Mouse (Mus musculus) c-Kit-positive CD71-positive TER-119-positive erythroid progenitor cells, embryonic 14.5 days (primary cell): Measurements from ENCODE around the gene Spns3.

ENCODE experiments used
- DNase-seq: peaks from one replicate; pipeline ENCODE4 v3.0.0-alpha.2; 2013; ENCODE audit warnings: low spot score

The Spns3 gene

DNA sequence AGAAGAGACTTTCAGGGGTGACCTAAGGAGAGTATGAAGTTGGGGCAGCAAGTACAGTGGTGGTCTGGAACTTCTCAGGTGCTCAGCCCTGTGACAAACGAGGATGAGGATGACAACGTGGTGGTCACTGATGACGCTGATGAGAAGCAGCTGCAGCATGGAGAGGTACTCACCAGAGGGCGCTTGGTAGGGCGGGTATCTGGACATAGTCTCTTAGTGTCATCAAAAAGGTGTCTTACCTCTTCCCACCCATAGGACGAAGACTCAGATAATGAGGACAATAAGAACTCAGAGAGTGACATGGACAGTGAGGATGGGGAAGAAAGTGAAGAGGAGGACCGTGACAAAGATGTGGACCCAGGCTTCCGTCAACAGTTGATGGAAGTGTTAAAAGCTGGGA, 102.8 kb downstream of the Spns3 start:
- DNase-seq = no peak

DNA sequence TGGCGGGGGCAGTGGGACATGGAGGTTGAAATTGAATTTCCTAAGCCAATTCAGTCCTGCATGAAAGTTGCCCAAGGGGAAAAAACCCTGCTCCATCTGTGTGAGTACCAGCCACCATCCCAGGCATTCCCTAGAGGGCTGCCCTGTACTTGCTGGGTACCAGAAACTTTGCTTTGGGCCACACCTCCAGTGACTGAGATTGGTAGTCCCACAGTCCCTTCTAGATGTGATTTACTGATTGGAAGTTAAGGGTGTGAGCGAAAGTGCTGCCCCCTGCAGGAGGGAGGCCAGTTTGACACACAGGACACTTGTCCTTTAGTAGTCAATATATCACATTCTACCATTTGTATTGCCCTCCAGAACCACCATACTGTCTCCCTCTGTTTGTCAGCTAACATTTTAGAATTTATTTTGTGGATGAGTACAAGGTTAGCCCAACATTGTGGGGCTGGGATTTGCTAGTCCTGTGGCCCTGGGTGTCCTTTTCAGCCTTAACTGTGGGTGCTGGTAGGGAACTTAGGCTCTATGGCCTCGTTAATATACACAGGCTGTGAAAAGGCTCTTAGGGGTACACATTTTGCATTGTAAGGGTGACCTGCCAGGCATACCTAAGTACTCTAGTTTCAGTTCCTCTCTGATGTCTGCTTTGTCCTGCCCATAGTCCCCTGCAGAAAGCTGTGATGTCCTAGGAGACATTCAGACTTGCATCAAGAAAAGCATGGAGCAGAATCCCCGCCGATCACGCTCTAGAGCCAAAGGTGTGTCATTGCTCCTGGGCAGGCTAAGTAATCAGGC, 103.8 kb downstream of the Spns3 start:
- DNase-seq = no peak
